ENCODE assay signal across 17 mouse cellular contexts in the genomic region with DNA sequence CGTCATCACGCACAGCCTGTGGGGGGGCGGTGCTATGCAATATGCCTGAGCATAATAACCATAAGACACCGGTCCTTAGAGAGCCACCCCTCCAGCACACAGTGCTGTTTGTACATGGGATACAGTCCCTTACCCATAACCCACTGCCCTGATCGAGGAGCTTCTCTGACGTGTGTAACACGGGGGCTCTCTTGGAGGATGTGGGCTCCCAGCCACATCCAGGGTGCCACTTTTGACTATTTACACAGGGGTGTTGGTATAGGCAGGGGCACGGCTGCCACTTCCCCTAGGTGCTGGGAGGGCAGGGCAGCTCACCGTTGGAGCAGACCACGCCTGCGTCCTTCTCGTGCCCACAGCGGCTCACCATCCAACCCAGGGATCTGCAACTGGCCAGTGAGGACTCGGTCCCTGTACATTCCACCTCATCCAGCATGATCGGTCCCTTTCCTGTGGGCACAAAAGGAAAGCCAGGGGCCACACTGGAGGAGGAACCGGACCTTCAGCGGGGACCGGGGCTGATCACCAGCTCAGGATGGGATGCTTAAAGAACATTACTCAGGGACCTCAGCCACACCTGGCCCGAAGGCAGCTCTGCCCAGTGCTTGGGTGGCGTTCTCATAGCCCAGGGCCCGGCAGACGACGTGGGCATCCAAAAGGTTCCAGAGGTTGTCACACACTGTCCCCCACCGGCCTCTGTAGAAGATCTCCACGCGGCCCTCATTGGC. TPM values are rescaled to one million over a fixed set of nuclear protein-coding genes. Genes with fewer than 3 reads are reported as not detected.
DNase-seq lines count a peak whose midpoint lies in the region; TF ChIP-seq lines count a peak whose summit lies in the region.
"Had no signal": no experiment of that assay in that cellular context is flagged by ENCODE, and none has a peak within 500 bp of the region (broad histone marks: within the 10 kb centered on the region; RNA-seq: fewer than 3 reads in every experiment).

No protein-coding gene starts in this region.

- no peak overlapping the region for H3K27ac ChIP-seq in gastrocnemius, adult 2 months
- H3K27ac ChIP-seq: forebrain, embryonic 13.5 days; limb, embryonic 12.5 days; liver, embryonic 12.5 days; midbrain, embryonic 10.5 days had no signal

- peak; percentile 15 for DNase-seq in gastrocnemius, adult 2 months
- DNase-seq in gastrocnemius, adult 18-20 months (ENCODE audit: low spot score), result no peak
- peak; percentile 4 for DNase-seq in right cerebral cortex, postnatal 14 days
- no peak for DNase-seq in right cerebral cortex, postnatal 4 days
- DNase-seq in CD8-positive naive resting alpha-beta T cell, adult 2 months (ENCODE audit: low read depth in 2 of 2, low spot score in 2 of 2), result peak; percentile 64 to 70
- peak; percentile 4 to 5 for DNase-seq in cerebellum, postnatal 25 days
- no peak for DNase-seq in spleen, adult 12 weeks (ENCODE audit: low spot score)
- no peak for DNase-seq in frontal cortex, postnatal 36 days (ENCODE audit: low spot score in 2 of 2)
- DNase-seq: adrenal gland, postnatal 36 days; gastrocnemius, postnatal 25 days; lung, adult 2 months; lung, postnatal 36 days had no signal

- intact Hi-C loops in gastrocnemius, adult 2 months (cut with DNase I), result no loop called here

- H3K4me3 ChIP-seq in gastrocnemius, adult 2 months, result no peak overlapping the region
- H3K4me3 ChIP-seq: forebrain, embryonic 13.5 days; limb, embryonic 12.5 days; liver, embryonic 12.5 days; midbrain, embryonic 10.5 days had no signal

- no peak for TF ChIP-seq CTCF in gastrocnemius, adult 2 months (IDR thresholded peaks at IDR 0.05)

RNA-seq across cellular contexts. Expression of a gene that starts 3.9 kb away (rescaled TPM):
- total RNA-seq in gastrocnemius, adult 2 months (2021), result 10 to 100 TPM; 12.0 to 17.0 TPM
- 10 to 100 TPM; 15.8 to 17.1 TPM for total RNA-seq in gastrocnemius, adult 18-20 months (2021)

RNA-seq across cellular contexts. Expression of a gene that starts 20.9 kb away (rescaled TPM):
- 10 to 100 TPM; 10.7 to 11.6 TPM for total RNA-seq in gastrocnemius, adult 2 months (2021)
- total RNA-seq in gastrocnemius, adult 18-20 months (2021), result 10 to 100 TPM; 10.7 to 11.9 TPM

RNA-seq across cellular contexts. Expression of a gene that starts 30.0 kb away (rescaled TPM):
- total RNA-seq in gastrocnemius, adult 2 months (2021), result 10 to 100 TPM in 1 of 2 experiments, 1 to 10 TPM in 1; 7.9 to 12.6 TPM
- total RNA-seq in gastrocnemius, adult 18-20 months (2021), result 1 to 10 TPM; 6.6 to 6.9 TPM
- total RNA-seq: hematopoietic stem cell, adult 5-6 weeks had no signal

RNA-seq across cellular contexts. Expression of a gene that starts 42.4 kb away (rescaled TPM):
- 100 to 1,000 TPM in 1 of 2 experiments, 10 to 100 TPM in 1; 70.1 to 115 TPM for total RNA-seq in gastrocnemius, adult 2 months (2021)
- 10 to 100 TPM; 65.4 to 89.1 TPM for total RNA-seq in gastrocnemius, adult 18-20 months (2021)

RNA-seq across cellular contexts. Expression of a gene that starts 55.7 kb away (rescaled TPM):
- 1 to 10 TPM; 1.0 to 1.1 TPM for total RNA-seq in gastrocnemius, adult 2 months (2021)
- total RNA-seq in gastrocnemius, adult 18-20 months (2021), result under 1 TPM; 0.52 to 0.73 TPM

Comparison
In these comparisons a context has a peak if more than half of its experiments do, and no peak if none do; other contexts are left out.
1. DNase-seq: peak in gastrocnemius, adult 2 months (single experiment), right cerebral cortex, postnatal 14 days (single experiment), CD8-positive naive resting alpha-beta T cell, adult 2 months (2 of 2) and cerebellum, postnatal 25 days (2 of 2); none in gastrocnemius, adult 18-20 months (single experiment), right cerebral cortex, postnatal 4 days (single experiment), spleen, adult 12 weeks (single experiment) and frontal cortex, postnatal 36 days (0 of 2).